20 mouse cellular contexts compared by ENCODE assay signal in the genomic region with DNA sequence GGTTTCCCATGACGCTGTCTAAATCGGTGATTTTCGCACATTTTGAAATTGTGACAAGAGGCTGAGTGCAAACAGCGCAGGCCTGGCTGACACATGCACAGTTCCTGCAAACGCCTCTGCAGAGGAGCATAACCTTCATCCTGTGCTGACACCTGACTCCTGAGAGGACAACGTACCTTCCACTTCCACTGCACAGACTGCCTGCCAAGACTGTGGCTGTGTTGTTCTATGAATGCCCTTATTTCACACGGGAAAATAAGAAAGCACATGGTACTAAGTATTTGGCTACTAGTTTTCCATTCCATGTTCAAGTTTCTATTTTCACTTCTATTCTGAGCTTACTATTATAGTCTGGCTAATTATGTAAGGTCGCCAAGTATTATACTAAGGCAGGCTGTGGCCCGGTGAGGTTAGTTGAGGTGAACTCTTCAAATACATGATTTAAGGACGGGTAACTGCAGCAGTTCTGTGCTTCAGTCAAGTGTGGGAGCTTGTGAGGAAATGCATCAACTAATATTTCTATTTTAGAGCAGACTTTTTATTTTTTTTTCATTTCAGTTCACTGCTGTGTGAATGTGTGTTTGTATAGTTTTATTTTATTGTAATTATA.
DNase-seq lines count a peak whose midpoint lies in the region; ATAC-seq and TF ChIP-seq lines count a peak whose summit lies in the region.
"Had no signal": no experiment of that assay in that cellular context is flagged by ENCODE, and none has a peak within 500 bp of the region (broad histone marks: within the 10 kb centered on the region; RNA-seq: fewer than 3 reads in every experiment).

No protein-coding gene starts in this region.

- H3K4me2 ChIP-seq in forebrain, embryonic 13.5 days, result no peak overlapping the region
- H3K4me2 ChIP-seq in heart, embryonic 11.5 days, result no peak overlapping the region
- H3K4me2 ChIP-seq: heart, embryonic 13.5 days; hindbrain, embryonic 12.5 days; intestine, embryonic 15.5 days; kidney, embryonic 15.5 days; liver, embryonic 12.5 days; lung, embryonic 14.5 days had no signal

- no peak for TF ChIP-seq CTCF in kidney, adult 2 months (conservative IDR thresholded peaks at IDR 0.05; ENCODE audit: insufficient read depth, insufficient read length, low read depth, low read length)

- H3K27me3 ChIP-seq in forebrain, embryonic 13.5 days, result no peaks in the 10 kb centered on the region
- H3K27me3 ChIP-seq in forebrain, embryonic 10.5 days (ENCODE audit: poor library complexity, severe bottlenecking), result no peaks in the 10 kb centered on the region
- H3K27me3 ChIP-seq in heart, embryonic 11.5 days (ENCODE audit: control insufficient read depth, insufficient read depth, low read length), result no peaks in the 10 kb centered on the region
- H3K27me3 ChIP-seq in kidney, adult 2 months (replicated peaks; ENCODE audit: control insufficient read depth, insufficient read depth, low read length), result no peaks in the 10 kb centered on the region
- H3K27me3 ChIP-seq: heart, embryonic 13.5 days; hindbrain, embryonic 12.5 days; intestine, embryonic 15.5 days; kidney, embryonic 15.5 days; liver, embryonic 12.5 days had no signal

- no peak for TF ChIP-seq POLR2A in kidney, adult 2 months (IDR thresholded peaks at IDR 0.05; ENCODE audit: low read depth, low read length)

- H3K27ac ChIP-seq in forebrain, embryonic 13.5 days, result no peak overlapping the region
- H3K27ac ChIP-seq in forebrain, embryonic 10.5 days, result no peak overlapping the region
- no peak overlapping the region for H3K27ac ChIP-seq in heart, embryonic 11.5 days (ENCODE audit: low read depth, low read length)
- no peak overlapping the region for H3K27ac ChIP-seq in kidney, adult 2 months (ENCODE audit: insufficient read depth, low read depth, low read length)
- H3K27ac ChIP-seq: heart, embryonic 13.5 days; hindbrain, embryonic 12.5 days; intestine, embryonic 15.5 days; kidney, embryonic 15.5 days; liver, embryonic 12.5 days; stomach, postnatal 0 days had no signal

- H3K9me3 ChIP-seq in forebrain, embryonic 13.5 days (replicated peaks), result no peaks in the 10 kb centered on the region
- no peaks in the 10 kb centered on the region for H3K9me3 ChIP-seq in forebrain, embryonic 10.5 days
- no peaks in the 10 kb centered on the region; the same call in 1 of the 2 replicates for H3K9me3 ChIP-seq in heart, embryonic 11.5 days (replicated peaks; ENCODE audit: control insufficient read depth, low read length)
- H3K9me3 ChIP-seq: heart, embryonic 13.5 days; hindbrain, embryonic 12.5 days; intestine, embryonic 15.5 days; kidney, embryonic 15.5 days; liver, embryonic 12.5 days had no signal

- 49% methylated on average over 10 of the region's 10 CpGs for WGBS in forebrain, embryonic 13.5 days
- 90% methylated on average over 10 of the region's 10 CpGs for WGBS in forebrain, embryonic 10.5 days
- 82% methylated on average over 10 of the region's 10 CpGs for WGBS in heart, embryonic 11.5 days (ENCODE audit: insufficient replicate concordance)
- 53% methylated on average over 10 of the region's 10 CpGs for WGBS in kidney, adult 2 months

- H3K4me3 ChIP-seq in forebrain, embryonic 13.5 days, result no peak overlapping the region
- no peak overlapping the region for H3K4me3 ChIP-seq in forebrain, embryonic 10.5 days
- no peak overlapping the region for H3K4me3 ChIP-seq in heart, embryonic 11.5 days (ENCODE audit: low read depth, low read length)
- H3K4me3 ChIP-seq in kidney, adult 2 months (ENCODE audit: insufficient read depth, low read depth, low read length), result no peak overlapping the region
- H3K4me3 ChIP-seq: heart, embryonic 13.5 days; hindbrain, embryonic 12.5 days; intestine, embryonic 15.5 days; kidney, embryonic 15.5 days; liver, embryonic 12.5 days had no signal

- intact Hi-C loops in heart, postnatal 10 days (cut with DNase I), result no loop called here

- peaks cover 14% of the 10 kb centered on the region for H3K4me1 ChIP-seq in forebrain, embryonic 13.5 days
- H3K4me1 ChIP-seq in forebrain, embryonic 10.5 days, result no peaks in the 10 kb centered on the region
- H3K4me1 ChIP-seq in heart, embryonic 11.5 days (ENCODE audit: control insufficient read depth, insufficient read depth, low read length), result no peaks in the 10 kb centered on the region
- H3K4me1 ChIP-seq in kidney, adult 2 months (ENCODE audit: control insufficient read depth, insufficient read depth, low read length), result no peaks in the 10 kb centered on the region
- H3K4me1 ChIP-seq: heart, embryonic 13.5 days; hindbrain, embryonic 12.5 days; intestine, embryonic 15.5 days; kidney, embryonic 15.5 days; liver, embryonic 12.5 days had no signal

- ATAC-seq in forebrain, embryonic 13.5 days, result peak; percentile 73
- no peak for ATAC-seq in heart, embryonic 11.5 days (replicated peaks; ENCODE audit: insufficient number of reproducible peaks, low FRiP score, low TSS enrichment)
- ATAC-seq: intestine, embryonic 15.5 days; liver, embryonic 12.5 days; midbrain, embryonic 16.5 days had no signal

- no peak for DNase-seq in forebrain, embryonic 10.5 days (ENCODE audit: extremely low spot score, low spot score)
- DNase-seq in heart, adult 9 months (ENCODE audit: low spot score in 2 of 2), result peak; percentile 42 to 61
- peak; percentile 49 for DNase-seq in brain, adult 2 months (ENCODE audit: low read depth, low spot score)
- DNase-seq in heart, postnatal 10 days, result peak; percentile 19 to 33
- DNase-seq in kidney, adult 2 months, result no peak
- no peak for DNase-seq in lung, postnatal 14 days
- DNase-seq: cerebellum, adult 11 months; cerebellum, postnatal 25 days; layer of hippocampus, postnatal 36 days; thymus, postnatal 14 days had no signal

- no peaks in the 10 kb centered on the region for H3K36me3 ChIP-seq in forebrain, embryonic 13.5 days (ENCODE audit: poor library complexity, severe bottlenecking)
- H3K36me3 ChIP-seq in forebrain, embryonic 10.5 days (replicated peaks), result no peaks in the 10 kb centered on the region
- no peaks in the 10 kb centered on the region for H3K36me3 ChIP-seq in heart, embryonic 11.5 days (ENCODE audit: control insufficient read depth, insufficient read depth, low read length)
- no peaks in the 10 kb centered on the region for H3K36me3 ChIP-seq in kidney, adult 2 months (ENCODE audit: control insufficient read depth, insufficient read depth, low read length)
- H3K36me3 ChIP-seq: heart, embryonic 13.5 days; hindbrain, embryonic 12.5 days; intestine, embryonic 15.5 days; kidney, embryonic 15.5 days; liver, embryonic 12.5 days had no signal

- H3K9ac ChIP-seq in forebrain, embryonic 13.5 days, result no peak overlapping the region
- H3K9ac ChIP-seq in heart, embryonic 11.5 days (ENCODE audit: low read depth, low read length), result no peak overlapping the region
- H3K9ac ChIP-seq: heart, embryonic 13.5 days; hindbrain, embryonic 12.5 days; intestine, embryonic 15.5 days; kidney, embryonic 15.5 days; liver, embryonic 12.5 days; lung, embryonic 14.5 days had no signal

Comparison
In these comparisons a context has a peak if more than half of its experiments do, and no peak if none do; other contexts are left out.
1. DNase-seq: peak in heart, adult 9 months (2 of 2), brain, adult 2 months (single experiment) and heart, postnatal 10 days (2 of 2); none in forebrain, embryonic 10.5 days (single experiment), kidney, adult 2 months (single experiment) and lung, postnatal 14 days (single experiment).